Mouse (Mus musculus): ENCODE data around the gene Rnf215.
"Not testable (repeated sequence)": the region's sequence is repeated elsewhere in the genome, so short reads cannot be mapped to it uniquely, and the experiment has no call there.

The Rnf215 gene

DNA sequence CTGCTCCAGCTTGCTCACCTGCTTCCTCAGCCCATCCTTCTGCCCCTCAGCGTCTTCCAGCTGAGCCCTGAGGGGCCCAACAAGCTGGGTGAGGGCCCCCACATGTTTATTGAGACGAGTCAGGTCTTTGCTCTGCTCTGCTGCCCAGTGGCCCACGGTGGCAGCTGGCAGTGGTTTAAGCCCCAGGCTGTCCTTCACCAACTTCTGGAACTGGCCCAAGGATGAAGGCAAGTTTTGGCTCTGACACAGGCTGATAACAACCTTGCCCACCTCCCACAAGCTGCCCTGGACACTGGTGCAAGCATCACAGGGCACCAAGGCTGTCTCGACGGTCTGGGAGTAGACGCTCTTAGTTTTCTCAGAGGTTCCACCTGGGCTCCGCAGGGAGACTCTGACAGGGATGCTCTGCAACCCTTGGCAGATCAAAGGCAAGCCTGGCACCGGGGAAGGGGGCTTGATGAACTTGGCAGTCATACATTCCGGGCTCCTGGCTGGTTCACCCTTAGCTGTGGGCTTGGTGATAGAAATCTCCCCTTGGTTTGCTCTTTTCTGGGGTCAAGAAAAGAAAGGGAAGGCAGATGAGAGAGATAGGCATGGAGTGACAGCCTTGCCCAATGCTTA lies 13.6 kb downstream of the Rnf215 start:
- DNase-seq, result no peak

DNA sequence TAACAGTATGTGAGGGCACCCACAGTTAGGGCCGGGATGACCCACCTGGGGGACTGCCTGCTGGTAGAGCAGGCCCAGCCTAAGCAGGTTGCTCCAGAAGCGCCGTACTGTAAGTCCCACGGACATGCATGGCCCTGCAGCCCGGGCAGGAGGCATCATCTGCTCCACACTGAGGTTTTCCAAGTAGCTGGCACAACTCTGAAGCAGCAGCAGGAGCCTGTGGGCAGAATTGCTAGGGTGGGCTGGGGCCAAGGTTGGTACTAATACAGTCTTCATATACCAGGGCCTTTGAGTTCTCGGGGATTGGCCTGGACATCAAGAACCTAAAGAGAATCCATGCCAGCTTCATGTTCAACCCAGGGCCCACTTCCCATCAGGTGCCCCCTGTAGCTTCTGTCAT lies 14.9 kb downstream of the Rnf215 start:
- no peak for DNase-seq

DNA sequence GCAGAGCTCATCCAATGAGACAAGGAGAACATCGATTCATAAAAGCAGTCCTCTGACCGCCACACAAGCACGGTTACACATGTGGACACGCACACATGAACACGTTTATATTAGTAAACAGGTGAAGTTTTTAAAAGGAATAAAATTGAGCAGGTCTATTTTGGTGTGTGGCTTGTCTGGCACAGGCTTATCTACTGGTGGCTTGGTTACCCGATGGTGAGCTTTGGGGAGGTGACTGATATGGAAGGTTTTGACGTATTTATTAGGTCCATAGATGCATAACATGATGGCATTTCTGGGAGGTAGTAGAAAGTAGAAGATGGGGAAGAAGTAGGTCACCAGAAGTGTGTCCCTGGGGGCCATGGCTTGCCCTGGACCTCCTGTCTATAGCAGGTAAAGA lies 18.7 kb downstream of the Rnf215 start:
- DNase-seq, result no peak

- no peak for DNase-seq
These were observed 20.6 kb downstream of the Rnf215 start for GRCm38 (mm10) chr11:4155641-4156040.

DNA sequence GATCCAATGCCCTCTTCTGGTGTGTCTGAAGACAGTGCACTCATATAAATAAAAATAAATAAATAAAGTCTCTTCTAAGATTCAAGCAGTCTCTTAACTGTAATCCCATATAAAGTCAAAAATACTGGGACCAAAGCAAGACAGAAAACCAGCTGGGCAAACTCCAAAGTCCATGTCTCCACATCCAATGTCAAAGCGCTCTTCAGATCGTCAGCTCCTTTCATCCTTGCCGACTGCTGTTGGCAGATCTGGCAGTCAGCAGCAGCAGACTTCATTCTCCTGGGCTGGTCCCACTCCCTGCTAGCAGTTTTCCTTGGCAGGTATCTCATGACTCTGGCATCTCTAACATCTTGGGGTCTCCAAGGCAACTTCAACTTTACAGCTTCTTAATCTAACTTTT lies 23.7 kb downstream of the Rnf215 start:
- DNase-seq, result no peak

DNA sequence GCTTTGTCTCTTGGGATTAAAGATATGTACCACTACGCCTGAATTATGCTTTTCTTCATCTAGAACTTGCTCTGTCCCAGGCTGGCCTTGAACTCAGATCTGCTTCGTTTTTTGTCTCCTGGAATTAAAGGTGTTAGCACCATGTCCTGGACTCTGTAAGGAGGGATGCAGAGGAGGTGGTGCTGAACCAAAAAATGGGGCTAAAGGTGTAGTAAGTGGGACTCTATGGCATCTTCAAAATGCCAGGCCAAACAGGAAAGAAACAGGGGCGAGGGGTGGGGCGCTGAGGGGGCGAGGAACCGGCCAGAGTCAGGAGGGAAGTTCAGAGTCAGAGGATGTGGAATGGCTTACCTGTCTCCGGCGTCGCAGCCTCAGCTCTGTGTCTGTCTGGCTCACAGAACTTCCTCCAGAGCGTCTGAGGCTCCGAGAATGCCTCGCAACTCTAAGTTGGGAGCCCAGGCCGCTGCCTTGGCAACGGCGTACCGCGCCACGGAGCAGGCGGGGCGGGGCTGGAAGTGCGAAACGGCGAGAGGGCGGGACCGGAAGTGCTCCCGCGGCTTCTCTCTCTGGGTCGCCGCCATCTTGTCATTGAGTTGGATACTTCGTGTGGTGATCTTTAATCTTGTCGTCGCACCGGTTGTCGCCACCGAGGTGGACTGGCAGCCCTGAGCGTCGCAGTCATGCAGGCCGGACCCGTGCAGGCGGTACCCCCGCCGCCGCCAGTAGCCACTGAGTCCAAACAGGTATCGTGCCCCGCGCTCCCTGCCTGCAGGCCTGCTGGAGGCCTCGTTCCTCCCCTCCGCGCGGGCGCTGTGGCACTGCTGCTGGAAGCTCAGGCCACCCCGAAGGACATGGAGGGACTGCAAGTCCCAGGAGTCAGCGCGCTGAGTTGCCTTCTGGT lies 25.1 kb downstream of the Rnf215 start, which contains the start of the genes Ccdc157 and Sf3a1:
Gene Ccdc157, minus strand, starts transcription at position 486 of the 901 bp plus-strand sequence.
Gene Sf3a1, plus strand, starts transcription at position 543 of the 901 bp plus-strand sequence.
- peak; percentile 93 to 96 for DNase-seq

- no peak for DNase-seq
These were observed 25.9 kb downstream of the Rnf215 start for GRCm38 (mm10) chr11:4160758-4161480.

- DNase-seq, result no peak
These were observed 29.7 kb downstream of the Rnf215 start for GRCm38 (mm10) chr11:4164701-4165100.

DNA sequence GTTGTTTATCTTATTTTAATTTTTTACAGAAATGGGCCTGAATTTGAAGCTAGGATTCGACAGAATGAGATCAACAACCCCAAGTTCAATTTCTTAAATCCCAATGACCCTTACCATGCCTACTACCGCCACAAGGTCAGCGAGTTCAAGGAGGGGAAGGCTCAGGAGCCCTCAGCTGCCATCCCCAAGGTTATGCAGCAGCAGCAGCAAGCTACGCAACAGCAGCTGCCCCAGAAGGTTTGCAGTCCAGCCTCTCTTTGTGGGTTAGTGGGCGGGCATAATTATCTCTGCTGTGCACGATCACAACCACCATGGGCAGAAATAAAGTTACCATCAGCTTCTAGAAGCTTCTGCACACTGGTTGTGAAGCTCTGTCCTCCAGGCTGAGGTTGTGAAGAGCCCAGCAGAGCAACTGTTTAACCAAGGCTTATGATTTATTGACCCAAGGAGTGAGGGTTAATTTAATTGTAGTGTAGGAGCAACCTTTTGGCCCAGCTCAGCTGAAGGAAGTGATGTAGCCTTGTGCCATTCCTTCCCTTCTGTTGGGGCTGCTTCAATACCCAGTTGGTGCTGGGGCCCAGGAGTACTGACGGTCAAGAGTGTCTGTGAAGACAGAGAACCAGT lies 31.6 kb downstream of the Rnf215 start:
- no peak for DNase-seq

- DNase-seq, result peak; percentile 23 to 24
These were observed 39.6 kb downstream of the Rnf215 start for GRCm38 (mm10) chr11:4174586-4174985.

DNA sequence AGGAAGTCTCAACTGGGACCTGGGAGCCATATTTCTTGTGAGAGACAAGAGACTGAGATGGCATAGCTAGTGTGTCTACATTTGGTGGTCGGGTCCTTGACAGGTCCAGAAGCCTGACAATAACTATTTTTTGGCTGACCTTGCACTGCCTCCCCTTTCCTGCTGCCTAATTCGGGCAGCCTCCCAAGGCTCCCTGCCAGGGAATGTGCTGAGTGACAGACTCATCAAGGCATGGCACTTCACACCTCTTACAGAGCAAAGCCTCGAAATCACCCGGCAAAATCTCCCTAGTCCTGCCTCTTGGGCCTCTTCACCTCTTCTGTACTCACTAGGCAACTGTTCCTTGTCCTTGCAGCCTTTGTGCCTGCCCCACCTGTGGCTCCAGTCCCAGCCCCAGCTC lies 42.7 kb downstream of the Rnf215 start:
- DNase-seq, result no peak

- no peak for DNase-seq
These were observed 47.1 kb downstream of the Rnf215 start for GRCm38 (mm10) chr11:4182061-4182460.

DNA sequence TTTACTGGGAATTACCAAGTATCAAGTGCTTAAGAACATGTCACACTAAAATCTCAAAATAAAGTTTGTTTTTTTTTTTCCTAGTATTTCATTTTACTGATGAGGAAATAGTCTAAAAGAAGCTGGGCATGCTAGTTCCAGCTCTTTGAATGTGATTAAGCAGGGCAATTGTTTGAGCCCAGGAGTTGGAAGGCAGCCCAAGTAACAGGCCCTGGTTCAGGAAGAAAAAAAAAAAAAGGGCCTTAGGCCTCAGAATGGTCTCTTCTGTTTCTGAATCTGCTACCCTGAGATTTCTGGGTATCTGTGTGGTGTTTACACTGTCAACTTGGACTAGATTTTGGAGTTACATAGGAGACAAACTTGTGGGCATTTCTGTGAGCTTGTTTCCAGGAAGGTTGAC lies 48.5 kb downstream of the Rnf215 start:
- DNase-seq, result no peak

DNA sequence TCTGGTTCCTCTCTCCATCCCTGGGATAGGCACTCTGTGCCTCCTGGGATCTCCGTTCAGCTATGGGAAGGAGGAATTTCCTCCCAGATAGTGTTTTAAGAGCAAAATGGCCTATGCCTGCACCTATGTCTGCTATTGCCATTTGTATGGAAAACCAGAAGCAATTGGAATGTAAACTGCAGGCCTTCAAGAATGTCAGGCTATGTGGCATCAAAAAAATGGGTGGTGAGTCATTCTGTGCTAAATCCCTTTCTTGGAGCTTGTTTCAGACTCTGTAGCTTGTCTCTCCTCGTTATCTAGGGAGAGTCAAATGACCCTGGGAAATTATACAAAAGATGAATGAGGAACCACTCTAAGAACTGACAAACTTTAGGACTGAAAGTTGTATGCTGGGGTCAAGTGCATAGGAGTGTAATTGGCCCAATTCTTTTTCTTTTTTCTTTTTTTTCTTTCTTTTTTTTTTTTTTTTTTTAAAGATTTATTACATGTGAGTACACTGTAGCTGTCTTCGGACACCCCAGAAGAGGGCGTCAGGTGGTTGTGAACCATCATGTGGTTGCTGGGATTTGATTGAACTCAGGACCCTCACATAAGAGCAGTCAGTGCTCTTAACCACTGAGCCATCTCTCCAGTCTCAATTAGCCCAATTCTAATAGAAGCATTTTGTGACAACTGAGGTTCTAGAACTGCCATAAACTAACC lies 49.4 kb downstream of the Rnf215 start:
- no peak for DNase-seq

GRCm38 (mm10) chr11:4185480-4185879 lies 50.5 kb downstream of the Rnf215 start:
- not testable (repeated sequence) for DNase-seq

DNA sequence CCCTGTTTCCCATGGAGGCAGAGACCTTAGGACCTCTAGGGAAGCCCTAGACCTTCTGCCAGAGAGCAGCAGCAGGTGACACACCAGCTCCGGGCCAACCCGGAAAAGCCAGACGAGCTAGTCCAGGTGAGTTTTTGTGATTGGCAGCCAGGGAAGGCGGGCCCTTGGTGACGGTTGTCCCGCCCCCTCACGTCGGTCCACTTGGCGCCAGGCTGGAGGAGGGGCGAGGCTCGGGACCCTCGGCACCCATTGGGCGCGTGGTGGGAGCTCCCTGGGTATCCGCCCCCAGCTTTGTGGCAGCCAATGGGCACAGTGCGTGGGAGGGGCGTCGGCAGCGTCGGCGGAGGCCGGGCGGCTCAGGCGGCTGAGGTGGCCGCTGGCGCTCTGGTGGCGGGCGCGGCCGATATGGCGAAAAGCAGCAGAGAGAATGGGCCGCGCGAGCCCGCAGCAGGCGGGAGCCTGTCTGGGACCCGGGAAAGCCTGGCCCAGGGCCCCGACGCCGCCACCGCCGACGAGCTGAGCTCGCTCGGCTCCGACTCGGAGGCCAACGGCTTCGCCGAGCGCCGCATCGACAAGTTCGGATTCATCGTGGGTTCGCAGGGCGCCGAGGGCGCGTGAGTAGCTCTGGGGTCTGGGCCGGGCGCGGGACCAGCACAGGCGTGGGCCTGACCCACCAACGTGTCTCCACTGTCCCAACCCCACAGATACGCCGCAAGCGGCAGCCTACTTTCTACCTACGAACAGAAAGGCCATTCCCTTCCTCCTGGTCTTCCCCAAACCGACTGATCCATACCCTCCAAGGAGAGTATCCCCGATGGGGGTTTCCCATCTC lies 51.7 kb downstream of the Rnf215 start, which contains the start of gene Tbc1d10a:
Gene Tbc1d10a, plus strand, starts transcription at position 304 of the 832 bp plus-strand sequence.
- DNase-seq, result peak; percentile 98 to 99

DNA sequence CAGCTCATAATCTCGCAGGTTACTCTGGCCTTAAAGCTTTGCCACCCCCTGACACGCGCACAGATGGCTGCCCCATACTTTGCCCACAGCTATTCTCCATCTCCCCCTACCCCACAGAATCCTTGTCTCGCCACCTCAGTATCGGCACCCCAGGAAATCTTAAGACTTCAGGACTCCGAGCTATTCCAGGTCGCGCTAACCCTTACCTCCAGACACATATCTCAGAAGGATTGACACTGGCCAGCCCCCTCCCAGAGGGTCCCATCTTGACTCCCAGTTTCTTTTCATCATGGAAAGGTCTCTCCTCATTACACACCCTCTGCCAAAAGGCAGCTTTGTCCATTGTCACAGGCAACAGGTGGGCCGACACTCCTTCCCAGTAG lies 52.3 kb downstream of the Rnf215 start:
- peak; percentile 23 to 33 for DNase-seq

DNA sequence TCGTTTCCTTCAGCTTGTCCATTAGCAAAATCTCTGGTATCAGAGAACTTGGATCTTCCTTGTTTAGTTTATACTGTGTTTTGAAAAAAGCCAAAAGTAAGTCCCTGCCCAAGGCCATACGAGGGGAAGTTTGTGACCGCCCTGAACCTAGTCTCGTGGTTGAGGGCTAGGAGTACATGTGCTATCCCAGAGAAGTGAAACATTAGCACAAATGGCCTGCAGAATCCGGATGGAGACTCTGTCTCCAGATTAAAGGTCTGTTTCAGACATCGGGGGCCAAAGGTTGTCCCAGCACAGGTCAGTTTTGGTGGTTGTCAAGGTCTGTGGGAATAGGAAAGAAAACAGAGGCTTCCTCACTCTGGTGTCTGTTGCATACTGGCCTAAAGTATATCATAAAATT lies 54.2 kb downstream of the Rnf215 start:
- DNase-seq, result no peak

- DNase-seq, result no peak
These were observed 55.7 kb downstream of the Rnf215 start for GRCm38 (mm10) chr11:4190677-4191076.
